Mouse (Mus musculus): ENCODE data around the gene Sprtn.

DNA sequence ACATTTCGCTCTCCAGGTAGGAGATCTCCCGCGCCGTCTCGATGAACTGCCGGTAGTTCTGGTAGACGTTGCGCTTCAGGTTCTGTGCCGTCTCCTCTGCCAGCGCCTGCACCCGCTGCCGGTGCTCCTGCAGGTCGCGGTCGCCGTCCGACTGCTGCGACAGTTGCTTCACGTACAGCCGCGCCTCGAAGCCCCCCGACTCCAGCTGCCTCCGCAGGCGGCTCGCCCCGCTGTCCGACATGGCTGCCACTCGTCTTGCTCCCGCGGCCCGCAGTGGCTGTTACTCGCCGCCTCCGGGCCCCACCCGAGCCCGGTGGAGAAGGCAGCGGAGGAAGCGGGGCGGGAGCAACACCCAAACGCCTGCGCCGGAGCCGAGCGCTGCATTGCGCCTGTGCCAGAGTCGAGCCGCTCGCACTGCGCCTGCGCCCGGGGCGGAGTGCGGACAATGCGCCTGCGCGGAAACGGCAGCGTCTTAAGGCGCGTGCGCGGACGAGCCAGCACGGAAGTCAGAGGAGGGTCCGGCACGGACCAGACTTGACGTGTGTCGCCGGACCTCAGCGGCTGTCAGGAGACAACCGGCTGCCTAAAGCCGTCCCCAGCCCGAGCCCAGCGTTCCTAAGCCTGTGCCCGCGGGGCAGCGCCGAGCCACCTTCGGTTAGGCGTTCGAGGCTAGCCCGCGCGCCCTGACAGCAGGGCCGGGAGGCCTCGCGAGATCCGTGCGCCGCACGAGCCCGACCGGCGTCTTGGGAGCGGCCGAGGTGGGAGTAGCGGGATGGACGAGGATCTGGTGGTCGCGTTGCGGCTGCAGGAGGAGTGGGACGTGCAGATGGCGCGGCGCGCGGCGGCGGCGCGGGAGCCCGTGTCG is at the start of gene Sprtn, which contains the start of gene Exoc8:
- no peak for TF ChIP-seq CTCF (IDR thresholded peaks at IDR 0.05; ENCODE audit: low read depth, low read length)
- TF ChIP-seq POLR2A (IDR thresholded peaks at IDR 0.05; ENCODE audit: borderline replicate concordance, low read depth, low read length), result 0 out of 2 replicates have a peak, but pooled peaks have one; percentile 47
